Mouse (Mus musculus) CH12.LX (cell line): ENCODE measurements around the gene Zdhhc18. TPM values are rescaled to one million over a fixed set of nuclear protein-coding genes. Genes with fewer than 3 reads are reported as not detected.

Source experiments
- DNase-seq: peaks from one replicate; pipeline ENCODE4 v3.0.0-alpha.2; 2013; ENCODE audit errors: extremely low read depth
- H3K27ac ChIP-seq: 2 replicates; pipeline ENCODE4 v1.5.1; 2012; ENCODE audit warnings: low read depth, mild to moderate bottlenecking, control low read depth, moderate library complexity; ENCODE audit not compliant: insufficient read depth
- H3K27me3 ChIP-seq: replicated peaks from 2 replicates; pipeline ENCODE3; 2012; ENCODE audit warnings: inconsistent platforms
- H3K36me3 ChIP-seq, 2 experiments: replicated peaks in 1 of 2; 2 replicates each; pipeline versions ENCODE3 to v1.6.1; 2012; ENCODE audit warnings: inconsistent platforms in 1 of 2, low read length in 1 of 2, mild to moderate bottlenecking in 1 of 2, mixed read lengths in 1 of 2, moderate library complexity in 1 of 2; ENCODE audit not compliant: control insufficient read depth in 1 of 2, insufficient read depth in 1 of 2
- H3K4me1 ChIP-seq, 2 experiments: 2 replicates each; pipeline ENCODE4 v1.6.1; 2012; ENCODE audit warnings: inconsistent platforms in 1 of 2, moderate library complexity in 1 of 2; ENCODE audit not compliant: insufficient read depth in 2 of 2, control insufficient read depth in 1 of 2
- H3K4me2 ChIP-seq: 2 replicates; pipeline ENCODE4 v1.6.1; 2012; ENCODE audit warnings: low read depth, mild to moderate bottlenecking, control low read depth; ENCODE audit not compliant: poor library complexity, insufficient read depth, severe bottlenecking
- H3K4me3 ChIP-seq, 3 experiments: fragments of 150-350 bp in 1 of 3; sonication (generic) in 1 of 3; replicated peaks in 1 of 3; 2 replicates each; pipeline versions ENCODE3 to v1.5.1; 2011 to 2012; ENCODE audit warnings: low read depth in 2 of 3, low read length in 2 of 3, mild to moderate bottlenecking in 2 of 3, moderate library complexity in 2 of 3, control low read depth in 1 of 3, improper control_type of control experiment in 1 of 3, inconsistent platforms in 1 of 3, mixed read lengths in 1 of 3; ENCODE audit not compliant: poor library complexity in 1 of 3
- H3K79me2 ChIP-seq: replicated peaks from 2 replicates; pipeline ENCODE4 v1.6.1; 2012; ENCODE audit warnings: mild to moderate bottlenecking, moderate library complexity; ENCODE audit not compliant: control insufficient read depth, poor library complexity, insufficient read depth, severe bottlenecking; ENCODE audit errors: extremely low read depth
- H3K9ac ChIP-seq: 2 replicates; pipeline ENCODE4 v1.6.1; 2012; ENCODE audit warnings: low read depth, mild to moderate bottlenecking, control low read depth, moderate library complexity; ENCODE audit not compliant: insufficient read depth
- H3K9me3 ChIP-seq: replicated peaks from 2 replicates; pipeline ENCODE3; 2012; ENCODE audit warnings: low read length, inconsistent platforms, mixed read lengths
- BHLHE40 ChIP-seq: IDR thresholded peaks from 2 replicates; pipeline ENCODE4 v1.6.1; 2011; ENCODE audit warnings: mild to moderate bottlenecking, low read depth, low read length, improper control_type of control experiment
- CHD2 ChIP-seq: IDR thresholded peaks from 2 replicates; pipeline ENCODE4 v1.6.1; 2011; ENCODE audit warnings: low read length, improper control_type of control experiment
- ELF1 ChIP-seq: IDR thresholded peaks from 2 replicates; pipeline ENCODE4 v1.6.1; 2014; ENCODE audit warnings: low read depth, mild to moderate bottlenecking, inconsistent platforms, low read length, improper control_type of control experiment
- EP300 ChIP-seq: IDR thresholded peaks from 2 replicates; pipeline ENCODE4 v1.6.1; 2011; ENCODE audit warnings: low read length, improper control_type of control experiment
- GABPA ChIP-seq: IDR thresholded peaks from 2 replicates; pipeline ENCODE4 v1.6.1; 2012; ENCODE audit warnings: low read depth, low read length, improper control_type of control experiment, inconsistent platforms; ENCODE audit not compliant: insufficient replicate concordance
- IRF4 ChIP-seq: IDR thresholded peaks from 2 replicates; pipeline ENCODE4 v1.6.1; 2014; ENCODE audit warnings: low read depth, mild to moderate bottlenecking, inconsistent platforms, low read length, improper control_type of control experiment
- JUN ChIP-seq: IDR thresholded peaks from 2 replicates; pipeline ENCODE4 v1.6.1; 2011; ENCODE audit warnings: low read depth, mild to moderate bottlenecking, low read length, improper control_type of control experiment, moderate library complexity; ENCODE audit not compliant: insufficient read depth
- KAT2A ChIP-seq: IDR thresholded peaks from 2 replicates; pipeline ENCODE4 v1.6.1; 2012; ENCODE audit warnings: low read length, improper control_type of control experiment, inconsistent platforms; ENCODE audit not compliant: insufficient replicate concordance
- MAX ChIP-seq: IDR thresholded peaks from 2 replicates; pipeline ENCODE4 v1.6.1; 2011; ENCODE audit warnings: low read length, improper control_type of control experiment
- MAZ ChIP-seq: IDR thresholded peaks from 2 replicates; pipeline ENCODE4 v1.6.1; 2012; ENCODE audit warnings: low read depth, mild to moderate bottlenecking, inconsistent platforms, low read length, improper control_type of control experiment, moderate library complexity
- MEF2A ChIP-seq: IDR thresholded peaks from 2 replicates; pipeline ENCODE4 v1.6.1; 2014; ENCODE audit warnings: low read depth, mild to moderate bottlenecking, inconsistent platforms, low read length, improper control_type of control experiment, borderline replicate concordance
- MXI1 ChIP-seq: IDR thresholded peaks from 2 replicates; pipeline ENCODE4 v1.6.1; 2011; ENCODE audit warnings: mild to moderate bottlenecking, low read depth, low read length, improper control_type of control experiment
- PAX5 ChIP-seq: IDR thresholded peaks from 2 replicates; pipeline ENCODE4 v1.6.1; 2012; ENCODE audit warnings: low read length, inconsistent platforms, mixed read lengths
- POLR2AphosphoS2 ChIP-seq: IDR thresholded peaks from 2 replicates; pipeline ENCODE4 v1.6.1; 2011; ENCODE audit warnings: low read depth, low read length, improper control_type of control experiment
- RCOR1 ChIP-seq: conservative IDR thresholded peaks from 2 replicates; pipeline ENCODE4 v1.6.1; 2012; ENCODE audit warnings: low read depth, mild to moderate bottlenecking, inconsistent platforms, low read length, improper control_type of control experiment
- SMC3 ChIP-seq: IDR thresholded peaks from 2 replicates; pipeline ENCODE4 v1.6.1; 2011; ENCODE audit warnings: low read depth, low read length, improper control_type of control experiment
- TBP ChIP-seq: conservative IDR thresholded peaks from 2 replicates; pipeline ENCODE4 v1.6.1; 2011; ENCODE audit warnings: low read depth, low read length, improper control_type of control experiment
- TCF12 ChIP-seq: IDR thresholded peaks from 2 replicates; pipeline ENCODE4 v1.6.1; 2014; ENCODE audit warnings: low read depth, mild to moderate bottlenecking, inconsistent platforms, low read length, improper control_type of control experiment
- UBTF ChIP-seq: IDR thresholded peaks from 2 replicates; pipeline ENCODE4 v1.6.1; 2012; ENCODE audit warnings: low read depth, mild to moderate bottlenecking, inconsistent platforms, low read length, improper control_type of control experiment, moderate library complexity
- USF1 ChIP-seq: IDR thresholded peaks from 2 replicates; pipeline ENCODE4 v1.6.1; 2014; ENCODE audit warnings: low read depth, mild to moderate bottlenecking, inconsistent platforms, low read length, improper control_type of control experiment
- USF2 ChIP-seq: conservative IDR thresholded peaks from 2 replicates; pipeline ENCODE4 v1.6.1; 2011; ENCODE audit warnings: low read depth, low read length, improper control_type of control experiment
- ZC3H11A ChIP-seq: IDR thresholded peaks from 2 replicates; pipeline ENCODE4 v1.6.1; 2012; ENCODE audit warnings: low read depth, mild to moderate bottlenecking, inconsistent platforms, low read length, improper control_type of control experiment
- ZKSCAN1 ChIP-seq: IDR thresholded peaks from 2 replicates; pipeline ENCODE4 v1.6.1; 2012; ENCODE audit warnings: low read depth, inconsistent platforms, low read length, improper control_type of control experiment, borderline replicate concordance
- ZMIZ1 ChIP-seq: IDR thresholded peaks from 2 replicates; pipeline ENCODE4 v1.6.1; 2012; ENCODE audit warnings: low read depth, mild to moderate bottlenecking, inconsistent platforms, low read length, improper control_type of control experiment
- ZNF384 ChIP-seq: IDR thresholded peaks from 2 replicates; pipeline ENCODE4 v1.6.1; 2012; ENCODE audit warnings: low read depth, low read length, improper control_type of control experiment, inconsistent platforms
- dilution Hi-C: fragments of 300-500 bp; cut with MboI; formaldehyde crosslinking; loops from 2 replicates; pipeline ENCODE4 v1.14.3; 2020; ENCODE audit warnings: low sequenced_read_pairs; ENCODE audit not compliant: extremely low pct_unique_long_range_greater_than_20kb, extremely low pct_ligation_motif_present
- in situ Hi-C: fragments of 300-500 bp; cut with MboI; formaldehyde crosslinking; loops from 3 replicates; pipeline ENCODE4 v1.14.3; 2019; ENCODE audit warnings: low sequenced_read_pairs, low pct_ligation_motif_present, low pct_unique_long_range_greater_than_20kb, mixed read lengths
- polyA plus RNA-seq: library from polyadenylated mRNA; unstranded; fragments of >175 nt; gene quantifications from 2 replicates; pipeline ENCODE4 v1.2.1, GENCODE M21; 2012; ENCODE audit warnings: low read depth; ENCODE audit not compliant: insufficient read length
- total RNA-seq, 2 experiments: library from RNA; depleted of rRNA; stranded (reverse); fragments of 300-350 nt in 1 of 2; fragments of >200 nt in 1 of 2; gene quantifications; 2 replicates each; pipeline ENCODE4 v1.2.3; 2012 to 2014

Zdhhc18 gene
- total and polyA plus RNA-seq, 3 experiments, result 15.9 to 31.0 (median 24.3) TPM

DNA sequence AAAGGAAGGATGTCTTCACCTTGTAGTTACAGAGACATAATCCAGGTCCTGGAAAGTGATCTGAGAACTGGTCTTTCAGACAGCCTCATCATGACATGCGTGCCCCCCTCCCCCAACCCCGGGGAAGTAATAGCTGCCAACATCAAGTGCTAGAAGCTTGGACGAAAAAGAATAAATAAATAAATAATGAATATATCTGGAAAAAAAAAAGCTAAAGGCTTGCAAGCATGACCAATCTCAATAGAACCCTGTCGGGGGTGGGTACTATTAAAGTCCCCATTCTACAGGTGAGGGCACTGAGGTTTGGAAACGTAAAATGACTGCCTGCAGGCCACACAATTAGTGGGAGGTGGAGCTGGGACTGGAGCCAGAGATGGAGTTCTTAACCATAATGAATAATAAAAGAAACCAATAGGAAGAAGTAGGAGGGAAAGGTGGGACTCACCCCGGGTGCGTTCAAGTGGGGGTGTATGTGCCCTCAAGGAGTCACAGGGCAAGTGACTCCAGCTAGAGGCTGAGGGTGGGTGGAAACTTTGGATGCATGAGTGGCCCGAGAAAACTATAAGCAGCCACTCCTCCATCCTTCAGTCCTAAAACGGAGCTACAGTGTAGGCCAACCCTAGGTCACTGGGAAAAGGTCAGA is 18.1 kb downstream of the Zdhhc18 start:
- H3K4me3 ChIP-seq, result peak overlapping the region; percentile 57 to 81 (median 60)
- dilution Hi-C loops (no loop called here), in situ Hi-C loops (loop anchor here (5.0 kb wide), 1 partner anchor 35 kb away; no protein-coding TSS in a partner anchor)
- peak overlapping the region; percentile 23; the same call in 1 of the 2 replicates for H3K27ac ChIP-seq
- H3K4me1 ChIP-seq, result peaks cover 10 to 50% of the 10 kb centered on the region in 2 experiments
- H3K4me2 ChIP-seq, result peak overlapping the region; percentile 86
- TF ChIP-seq ZC3H11A (no peak), IRF4 (no peak), KAT2A (no peak), MEF2A (no peak), ZNF384 (no peak), UBTF (no peak), TCF12 (no peak), MAZ (no peak), SMC3 (no peak), PAX5 (no peak), MXI1 (0 out of 2 replicates have a peak, but pooled peaks have one; percentile 39), CHD2 (peak; percentile 60), GABPA (no peak), RCOR1 (no peak), BHLHE40 (0 out of 2 replicates have a peak, but pooled peaks have one; percentile 4)
- H3K36me3 ChIP-seq, result peaks cover 5 to 29% of the 10 kb centered on the region in 2 experiments
- no peaks in the 10 kb centered on the region for H3K9me3 ChIP-seq
- no peaks in the 10 kb centered on the region for H3K27me3 ChIP-seq
- peak overlapping the region; percentile 95 for H3K9ac ChIP-seq
- H3K79me2 ChIP-seq, result peaks cover 46% of the 10 kb centered on the region
- no peak for DNase-seq

- H3K9me3 ChIP-seq, result no peaks in the 10 kb centered on the region
- peak overlapping the region; percentile 95 for H3K9ac ChIP-seq
- DNase-seq, result no peak
- H3K4me1 ChIP-seq, result peaks cover 11 to 57% of the 10 kb centered on the region in 2 experiments
- peak overlapping the region; percentile 50 to 81 (median 60) for H3K4me3 ChIP-seq
- H3K79me2 ChIP-seq, result peaks cover 46% of the 10 kb centered on the region
- in situ Hi-C loops, result loop anchor here (5.0 kb wide), 1 partner anchor 34 kb away; no protein-coding TSS in a partner anchor
- H3K27ac ChIP-seq, result peak overlapping the region; percentile 23; the same call in 1 of the 2 replicates
- peaks cover 10 to 35% of the 10 kb centered on the region in 2 experiments for H3K36me3 ChIP-seq
- TF ChIP-seq MXI1, result peak; percentile 18; the same call in 1 of the 2 replicates
- TF ChIP-seq JUN, result no peak
- TF ChIP-seq TBP, result no peak
- TF ChIP-seq SMC3, result no peak
- TF ChIP-seq GABPA, result no peak
- TF ChIP-seq POLR2AphosphoS2, result no peak
- TF ChIP-seq ZKSCAN1, result no peak
- peak; percentile 74 for TF ChIP-seq IRF4
- no peak for TF ChIP-seq ZMIZ1
- 0 out of 2 replicates have a peak, but pooled peaks have one; percentile 20 for TF ChIP-seq MAX
- 0 out of 2 replicates have a peak, but pooled peaks have one; percentile 0 for TF ChIP-seq BHLHE40
- TF ChIP-seq ELF1, result no peak
- TF ChIP-seq USF2, result no peak
- no peak for TF ChIP-seq USF1
- TF ChIP-seq KAT2A, result no peak
- TF ChIP-seq PAX5, result no peak
- peak; percentile 49; the same call in 1 of the 2 replicates for TF ChIP-seq EP300
- TF ChIP-seq ZNF384, result peak; percentile 70
- peak overlapping the region; percentile 86 for H3K4me2 ChIP-seq
- no peaks in the 10 kb centered on the region for H3K27me3 ChIP-seq
- dilution Hi-C loops, result no loop called here
These were observed 18.7 kb downstream of the Zdhhc18 start for GRCm38 (mm10) chr4:133631071-133631768.
